Comparison of ENCODE assay signal across 38 mouse cellular contexts in the genomic region with DNA sequence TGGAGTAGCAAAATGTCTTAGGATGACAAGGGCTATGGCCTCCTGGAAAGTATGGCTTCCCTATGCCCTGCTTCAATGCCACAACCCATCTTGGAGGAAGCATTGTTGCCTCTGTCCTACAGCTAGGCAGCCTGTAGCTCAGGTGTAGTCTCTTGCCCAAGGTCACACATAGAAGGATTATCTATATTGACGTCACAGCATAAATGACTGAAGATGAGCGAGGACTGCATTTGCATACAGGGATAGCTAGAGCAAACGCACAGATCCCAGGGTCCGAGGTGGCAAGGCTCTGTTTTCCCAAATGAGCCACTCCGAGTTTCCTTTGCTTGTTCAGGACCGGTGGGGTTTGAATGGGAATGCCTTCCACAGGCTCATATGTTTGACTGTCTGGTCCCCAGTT. TPM values are rescaled to one million over a fixed set of nuclear protein-coding genes. Genes with fewer than 3 reads are reported as not detected.
"Had no signal": no experiment of that assay in that cellular context is flagged by ENCODE, and none has a peak within 500 bp of the region (broad histone marks: within the 10 kb centered on the region; RNA-seq: fewer than 3 reads in every experiment).

No protein-coding gene starts in this region.

- H3K27me3 ChIP-seq: limb, embryonic 12.5 days; limb, embryonic 13.5 days; limb, embryonic 15.5 days; liver, embryonic 13.5 days; liver, embryonic 15.5 days; lung, embryonic 15.5 days; midbrain, embryonic 12.5 days; midbrain, embryonic 13.5 days; midbrain, embryonic 15.5 days; neural tube, embryonic 12.5 days had no signal

- H3K4me1 ChIP-seq: limb, embryonic 10.5 days; limb, embryonic 12.5 days; limb, embryonic 13.5 days; limb, embryonic 15.5 days; liver, embryonic 15.5 days; lung, embryonic 15.5 days; midbrain, embryonic 10.5 days; midbrain, embryonic 12.5 days; midbrain, embryonic 13.5 days; midbrain, embryonic 15.5 days; neural tube, embryonic 12.5 days had no signal

- H3K9me3 ChIP-seq: limb, embryonic 10.5 days; limb, embryonic 12.5 days; limb, embryonic 13.5 days; limb, embryonic 15.5 days; liver, embryonic 12.5 days; liver, embryonic 13.5 days; liver, embryonic 15.5 days; lung, embryonic 15.5 days; megakaryocyte, embryonic 14.5 days; midbrain, embryonic 10.5 days; midbrain, embryonic 12.5 days; midbrain, embryonic 13.5 days; midbrain, embryonic 15.5 days; neural tube, embryonic 12.5 days had no signal

- DNase-seq: liver; liver, embryonic 13.5 days; liver, postnatal 0 days; lung, adult 18-20 months; lung, adult 2 months; lung, embryonic 14.5 days; lung, postnatal 10 days; lung, postnatal 14 days; lung, postnatal 36 days; lung, postnatal 4 days; midbrain, embryonic 14.5 days had no signal

- H3K36me3 ChIP-seq: midbrain, embryonic 15.5 days had no signal

- H3K9ac ChIP-seq: limb, embryonic 12.5 days; limb, embryonic 13.5 days; limb, embryonic 15.5 days; liver, embryonic 12.5 days; liver, embryonic 13.5 days; liver, embryonic 14.5 days; liver, embryonic 15.5 days; liver, postnatal 0 days; lung, embryonic 14.5 days; lung, embryonic 15.5 days; midbrain, embryonic 12.5 days; midbrain, embryonic 13.5 days; midbrain, embryonic 15.5 days; neural tube, embryonic 12.5 days had no signal

- H3K27ac ChIP-seq: limb, embryonic 10.5 days; limb, embryonic 12.5 days; limb, embryonic 13.5 days; limb, embryonic 15.5 days; liver, embryonic 12.5 days; liver, embryonic 13.5 days; liver, embryonic 14.5 days; liver, embryonic 15.5 days; lung, embryonic 15.5 days; macrophage; midbrain, embryonic 10.5 days; midbrain, embryonic 12.5 days; midbrain, embryonic 13.5 days; midbrain, embryonic 15.5 days; neural tube, embryonic 12.5 days had no signal

- H3K4me2 ChIP-seq: limb, embryonic 12.5 days; limb, embryonic 13.5 days; limb, embryonic 15.5 days; liver, embryonic 11.5 days; liver, embryonic 12.5 days; liver, embryonic 13.5 days; liver, embryonic 15.5 days; lung, embryonic 14.5 days; lung, embryonic 15.5 days; midbrain, embryonic 11.5 days; midbrain, embryonic 12.5 days; midbrain, embryonic 13.5 days; midbrain, embryonic 15.5 days; neural tube, embryonic 12.5 days had no signal

- H3K4me3 ChIP-seq: limb, embryonic 10.5 days; limb, embryonic 12.5 days; limb, embryonic 13.5 days; limb, embryonic 15.5 days; liver, embryonic 12.5 days; liver, embryonic 13.5 days; liver, embryonic 15.5 days; lung, embryonic 15.5 days; midbrain, embryonic 10.5 days; midbrain, embryonic 12.5 days; midbrain, embryonic 13.5 days; midbrain, embryonic 15.5 days; myocyte; neural tube, embryonic 12.5 days had no signal

RNA-seq across cellular contexts. Expression of a gene that starts 11.5 kb away (rescaled TPM):
- total RNA-seq: monocyte, adult 5-6 weeks had no signal

RNA-seq across cellular contexts. Expression of a gene that starts 15.3 kb away (rescaled TPM):
- total RNA-seq: liver, adult 2 months; megakaryocyte progenitor cell, adult 5-6 weeks; megakaryocyte, adult 5-6 weeks; megakaryocyte-erythroid progenitor cell, adult 5-6 weeks; monocyte, adult 5-6 weeks had no signal
- polyA plus RNA-seq: limb, embryonic 10.5 days; limb, embryonic 11.5 days; limb, embryonic 14.5 days; limb, embryonic 15.5 days; liver, embryonic 11.5 days; liver, embryonic 13.5 days; liver, embryonic 14.5 days; liver, embryonic 15.5 days; liver, embryonic 16.5 days; liver, postnatal 0 days; lung, embryonic 14.5 days; macrophage; midbrain, embryonic 10.5 days; myocyte had no signal

RNA-seq across cellular contexts. Expression of a gene that starts 48.6 kb away (rescaled TPM):
- total RNA-seq: megakaryocyte progenitor cell, adult 5-6 weeks; megakaryocyte-erythroid progenitor cell, adult 5-6 weeks; monocyte, adult 5-6 weeks had no signal
- polyA plus RNA-seq: limb, embryonic 10.5 days; limb, embryonic 11.5 days; limb, embryonic 12.5 days; limb, embryonic 13.5 days; liver, embryonic 11.5 days; midbrain, embryonic 10.5 days; myocyte; neural tube, embryonic 11.5 days had no signal
